Mouse (Mus musculus) thymus, adult 2 months (tissue): Measurements from ENCODE around the gene Tex45. TPM values are rescaled to one million over a fixed set of nuclear protein-coding genes. Genes with fewer than 3 reads are reported as not detected.

ENCODE experiments used
- DNase-seq: peaks from one replicate; pipeline ENCODE4 v3.0.0; 2021
- H3K27ac ChIP-seq: fragments of 200-500 bp; 2 replicates; pipeline ENCODE4 v1.5.1; 2012; ENCODE audit warnings: low read length, control low read depth; ENCODE audit not compliant: control insufficient read depth, insufficient read depth
- H3K27me3 ChIP-seq: fragments of 200-500 bp; 2 replicates; pipeline ENCODE4 v1.6.1; 2012; ENCODE audit warnings: mild to moderate bottlenecking, low read length, moderate library complexity, mixed read lengths; ENCODE audit not compliant: control insufficient read depth, insufficient read depth
- H3K36me3 ChIP-seq: fragments of 200-500 bp; 2 replicates; pipeline ENCODE4 v1.6.1; 2012; ENCODE audit warnings: mild to moderate bottlenecking, low read length, moderate library complexity; ENCODE audit not compliant: control insufficient read depth, insufficient read depth
- H3K4me1 ChIP-seq: fragments of 200-500 bp; replicated peaks from 2 replicates; pipeline ENCODE4 v1.6.1; 2012; ENCODE audit warnings: low read length; ENCODE audit not compliant: control insufficient read depth, insufficient read depth
- H3K4me3 ChIP-seq: fragments of 200-500 bp; 2 replicates; pipeline ENCODE4 v1.5.1; 2012; ENCODE audit warnings: mild to moderate bottlenecking, low read length, control low read depth, moderate library complexity; ENCODE audit not compliant: control insufficient read depth, insufficient read depth
- CTCF ChIP-seq: fragments of 200-500 bp; IDR thresholded peaks from 2 replicates; pipeline ENCODE4 v1.5.1; 2012; ENCODE audit warnings: mild to moderate bottlenecking, control low read depth, low read length, moderate library complexity, borderline replicate concordance; ENCODE audit not compliant: control insufficient read depth, poor library complexity, insufficient read depth; ENCODE audit errors: extremely low read depth
- POLR2A ChIP-seq: fragments of 200-500 bp; IDR thresholded peaks from 2 replicates; pipeline ENCODE4 v1.6.1; 2012; ENCODE audit warnings: mild to moderate bottlenecking, low read length, control low read depth, moderate library complexity; ENCODE audit not compliant: control insufficient read depth, poor library complexity, insufficient read depth; ENCODE audit errors: extremely low read depth
- WGBS: fragments of 180-500 bp; shearing (Covaris S2); methylation state at CpG from one replicate; pipeline ENCODE4 v1.1.7; 2018; 5-methylcytosine and 5-hydroxymethylcytosine counted together
- polyA plus RNA-seq: library from polyadenylated mRNA; depleted of rRNA; stranded (reverse); fragments of >200 nt; gene quantifications from 2 replicates; pipeline ENCODE4 v1.2.3, GENCODE M21; 2012; rRNA removed

Tex45 gene
- polyA plus RNA-seq, result 0.20 TPM in 1 of 2 replicates, not detected in the other

DNA sequence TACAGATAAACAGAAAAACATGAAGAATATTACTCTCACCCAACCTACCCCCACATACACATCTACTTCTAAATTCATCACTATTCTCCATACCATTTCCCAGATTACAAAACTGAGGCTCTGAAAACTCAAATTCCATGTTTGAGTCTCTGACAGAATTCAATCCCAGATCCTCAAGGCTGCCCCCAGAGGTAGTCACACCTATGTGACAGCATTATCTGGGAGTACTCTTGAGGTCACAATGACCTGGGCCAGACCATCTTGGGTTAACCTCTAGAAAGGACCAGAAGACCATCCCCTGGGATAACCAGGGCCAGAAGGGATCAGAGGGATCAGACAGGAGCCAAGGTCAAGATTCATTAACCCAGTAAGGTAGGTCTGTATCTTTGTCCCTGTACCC is at the start of gene Tex45:
Gene Tex45, plus strand, starts transcription at position 301 of the 400 bp plus-strand sequence.
- H3K36me3 ChIP-seq, result no peaks in the 10 kb centered on the region
- no peaks in the 10 kb centered on the region for H3K27me3 ChIP-seq
- no peak for TF ChIP-seq POLR2A
- TF ChIP-seq CTCF, result no peak
- H3K27ac ChIP-seq, result no peak within 1 kb of the TSS
- no peak within 1 kb of the TSS for H3K4me3 ChIP-seq
- H3K4me1 ChIP-seq, result peaks cover 5% of the 10 kb centered on the region; the same call in 1 of the 2 replicates
- DNase-seq, result no peak

DNA sequence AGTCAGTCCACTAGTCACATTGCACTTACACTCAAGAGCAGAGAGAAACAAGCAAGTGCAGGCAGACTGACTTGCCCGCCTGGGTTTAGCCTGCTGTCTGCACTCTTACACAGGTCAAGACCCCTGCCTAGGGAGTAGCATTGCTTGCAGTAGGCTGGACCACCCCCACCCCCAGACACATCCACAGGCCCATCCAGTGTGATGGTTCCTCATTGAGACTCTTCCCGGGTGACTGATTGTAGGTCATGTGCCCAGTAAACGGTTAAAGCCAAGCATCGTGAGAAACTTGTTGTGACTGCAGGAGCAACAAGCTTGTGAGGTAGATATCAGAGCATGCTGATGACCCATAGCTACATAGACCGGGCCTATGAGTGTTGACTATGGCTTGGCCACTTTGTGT is 49.2 kb upstream of the Tex45 start:
- TF ChIP-seq CTCF, result no peak
- no peak for TF ChIP-seq POLR2A
- no peak for DNase-seq
- no peaks in the 10 kb centered on the region for H3K27me3 ChIP-seq
- peaks cover 57% of the 10 kb centered on the region for H3K36me3 ChIP-seq
- H3K4me1 ChIP-seq, result no peaks in the 10 kb centered on the region
- no peak overlapping the region for H3K27ac ChIP-seq
- H3K4me3 ChIP-seq, result no peak overlapping the region
- 97% methylated on average over 5 of the region's 5 CpGs for WGBS

DNA sequence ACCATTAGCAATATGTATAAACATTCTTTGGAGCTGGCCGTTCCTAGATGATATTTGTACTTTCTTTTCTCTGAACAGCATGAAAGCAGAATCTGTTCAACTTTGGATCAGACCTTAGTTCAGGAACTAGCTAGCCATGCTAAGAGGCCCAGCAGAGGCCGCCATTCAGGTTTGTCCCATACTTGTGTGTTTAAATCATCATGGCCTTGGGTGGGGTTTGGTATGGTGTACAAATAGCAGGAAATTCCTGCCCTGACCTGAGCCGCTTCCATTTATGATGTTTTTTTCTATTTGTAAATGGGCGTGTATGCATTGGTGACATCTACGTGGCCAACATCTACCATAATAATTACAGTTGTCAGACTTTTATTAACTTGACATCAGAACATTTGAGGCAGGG is 45.4 kb upstream of the Tex45 start:
- Histone ChIP-seq H3K36me3 (peaks cover 79% of the 10 kb centered on the region), H3K4me3 (no peak overlapping the region), H3K27me3 (no peaks in the 10 kb centered on the region), H3K27ac (no peak overlapping the region), H3K4me1 (no peaks in the 10 kb centered on the region)
- WGBS, result 99% methylated on average over 5 of the region's 5 CpGs
- no peak for DNase-seq
- TF ChIP-seq CTCF (no peak), POLR2A (no peak)

- Histone ChIP-seq H3K4me3 (no peak overlapping the region), H3K27ac (no peak overlapping the region), H3K27me3 (no peaks in the 10 kb centered on the region), H3K4me1 (no peaks in the 10 kb centered on the region), H3K36me3 (peaks cover 78% of the 10 kb centered on the region)
- 98% methylated on average over 3 of the region's 3 CpGs for WGBS
- TF ChIP-seq CTCF (no peak), POLR2A (no peak)
- no peak for DNase-seq
These were observed 44.5 kb upstream of the Tex45 start for GRCm38 (mm10) chr8:3426211-3426610.

DNA sequence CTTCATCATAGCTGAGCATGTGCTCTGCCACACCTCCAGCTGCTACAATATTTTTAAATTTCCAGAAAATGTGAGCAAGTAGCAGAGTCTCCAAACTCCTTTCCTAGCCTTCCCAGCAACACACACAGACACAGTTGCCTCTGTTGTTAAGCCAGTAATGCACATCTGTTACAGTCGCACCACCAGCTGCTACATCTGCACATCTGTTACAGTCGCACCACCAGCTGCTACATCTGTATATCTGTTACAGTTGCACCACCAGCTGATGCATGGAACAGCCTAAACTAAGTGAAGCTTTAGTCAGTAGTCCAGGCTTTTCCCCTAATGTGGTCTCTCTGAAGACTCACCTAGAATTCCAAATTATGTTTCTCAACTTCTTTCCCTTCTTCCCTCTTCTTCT is 42.2 kb upstream of the Tex45 start:
- 98% methylated on average over 2 of the region's 2 CpGs for WGBS
- H3K36me3 ChIP-seq, result peaks cover 87% of the 10 kb centered on the region

DNA sequence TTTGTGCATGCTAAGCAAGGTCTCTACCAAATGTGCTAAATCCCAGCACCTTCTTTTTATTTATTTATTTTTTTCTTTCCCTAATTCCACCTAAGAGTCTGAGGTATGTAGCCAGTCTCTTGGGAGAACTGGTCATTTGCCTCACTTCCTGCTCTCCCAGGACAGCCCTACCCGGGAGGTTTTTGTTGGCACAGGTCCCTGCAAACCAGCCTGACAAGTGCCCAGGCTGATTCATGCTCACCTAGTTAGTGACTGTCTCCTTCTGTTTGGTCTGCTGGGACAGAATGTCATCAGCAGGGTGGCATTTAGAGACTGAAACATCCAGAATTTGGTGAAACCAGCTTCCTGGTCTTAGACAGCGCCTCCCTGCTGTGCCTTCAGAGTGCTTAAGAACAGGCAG is 40.7 kb upstream of the Tex45 start:
- H3K36me3 ChIP-seq, result peaks cover 96% of the 10 kb centered on the region
- WGBS, result 94% methylated on average over 2 of the region's 2 CpGs

More for the DNA sequence above, 42.2 kb upstream of the Tex45 start:
- Histone ChIP-seq H3K27me3 (no peaks in the 10 kb centered on the region), H3K4me3 (no peak overlapping the region), H3K27ac (no peak overlapping the region), H3K4me1 (no peaks in the 10 kb centered on the region)
- DNase-seq, result no peak
- TF ChIP-seq POLR2A, result no peak
- TF ChIP-seq CTCF, result no peak

DNA sequence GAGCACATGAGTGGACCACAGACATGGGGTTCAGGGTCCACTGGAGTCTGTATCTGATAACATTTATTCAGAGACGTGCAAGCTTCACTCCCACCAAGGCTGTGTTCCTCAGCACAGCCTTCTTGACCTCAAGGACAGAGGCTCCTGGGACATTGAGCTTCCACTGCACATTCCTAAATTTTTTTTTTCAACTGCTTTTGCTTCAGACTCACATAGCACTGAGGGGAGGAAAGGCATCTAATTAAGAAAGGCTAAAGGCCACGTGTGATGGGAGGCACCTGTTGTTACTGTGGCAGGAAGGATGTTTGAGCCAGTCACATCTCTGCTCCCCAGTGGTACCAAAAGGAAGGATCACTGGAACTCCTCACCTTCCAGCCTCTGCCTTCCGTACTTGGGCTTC is 39.5 kb upstream of the Tex45 start:
- no peaks in the 10 kb centered on the region for H3K27me3 ChIP-seq

More for the DNA sequence above, 40.7 kb upstream of the Tex45 start:
- DNase-seq, result no peak
- H3K4me3 ChIP-seq, result no peak overlapping the region
- H3K27ac ChIP-seq, result no peak overlapping the region
- TF ChIP-seq POLR2A (no peak), CTCF (no peak)
- no peaks in the 10 kb centered on the region for H3K27me3 ChIP-seq
- no peaks in the 10 kb centered on the region for H3K4me1 ChIP-seq

More for the DNA sequence above, 39.5 kb upstream of the Tex45 start:
- DNase-seq, result no peak
- no peak overlapping the region for H3K4me3 ChIP-seq
- TF ChIP-seq CTCF (no peak), POLR2A (no peak)
- no peak overlapping the region for H3K27ac ChIP-seq
- WGBS, result 97% methylated on average over 3 of the region's 3 CpGs
- no peaks in the 10 kb centered on the region for H3K4me1 ChIP-seq
- H3K36me3 ChIP-seq, result peaks cover 97% of the 10 kb centered on the region
